Mouse (Mus musculus) fibroblast of lung, adult 2 months (primary cell): ENCODE results near the gene Olfr1323.

Experiments used
- DNase-seq: peaks from one replicate; pipeline ENCODE4 v3.0.0-alpha.2; 2011; ENCODE audit warnings: low read depth

The Olfr1323 gene

GRCm38 (mm10) chrX:50019259-50019658 lies at the start of gene Olfr1323:
TSS of gene Olfr1323 (minus strand) at chrX:50019359.
- DNase-seq, result no peak

- no peak for DNase-seq
These were observed 6.9 kb downstream of the Olfr1323 start for GRCm38 (mm10) chrX:50012242-50012641.
